Mouse (Mus musculus): Measurements from ENCODE around the gene Rftn1. TPM values are rescaled to one million over a fixed set of nuclear protein-coding genes. Genes with fewer than 3 reads are reported as not detected.

The Rftn1 gene
- total RNA-seq, 2 experiments from 2014 or later: 9.7 to 11.5 TPM

GRCm38 (mm10) chr17:50098297-50098696 lies 92.2 kb downstream of the Rftn1 start:
- no peak for DNase-seq (ENCODE audit: low spot score in 2 of 2)

- no peak for DNase-seq (ENCODE audit: low spot score in 2 of 2)
These were observed 92.6 kb downstream of the Rftn1 start for GRCm38 (mm10) chr17:50097831-50098230.

- no peak for DNase-seq (ENCODE audit: low spot score in 2 of 2)
These were observed 94.2 kb downstream of the Rftn1 start for GRCm38 (mm10) chr17:50096305-50096704.

- DNase-seq (ENCODE audit: low spot score in 2 of 2): no peak
These were observed 95.9 kb downstream of the Rftn1 start for GRCm38 (mm10) chr17:50094596-50094995.

- DNase-seq (ENCODE audit: low spot score in 2 of 2): no peak
These were observed 96.4 kb downstream of the Rftn1 start for GRCm38 (mm10) chr17:50094077-50094476.

GRCm38 (mm10) chr17:50093356-50093755 lies 97.1 kb downstream of the Rftn1 start:
- no peak for DNase-seq (ENCODE audit: low spot score in 2 of 2)

- DNase-seq (ENCODE audit: low spot score in 2 of 2): no peak
These were observed 97.6 kb downstream of the Rftn1 start for GRCm38 (mm10) chr17:50092848-50093247.

GRCm38 (mm10) chr17:50091829-50092228 lies 98.6 kb downstream of the Rftn1 start:
- no peak for DNase-seq (ENCODE audit: low spot score in 2 of 2)

GRCm38 (mm10) chr17:50089725-50090124 lies 100.7 kb downstream of the Rftn1 start:
- no peak for DNase-seq (ENCODE audit: low spot score in 2 of 2)

- DNase-seq (ENCODE audit: low spot score in 2 of 2): no peak
These were observed 102.4 kb downstream of the Rftn1 start for GRCm38 (mm10) chr17:50088054-50088453.

- DNase-seq (ENCODE audit: low spot score in 2 of 2): no peak
These were observed 103.6 kb downstream of the Rftn1 start for GRCm38 (mm10) chr17:50086887-50087286.

GRCm38 (mm10) chr17:50084721-50085120 lies 105.8 kb downstream of the Rftn1 start:
- DNase-seq (ENCODE audit: low spot score in 2 of 2): no peak

- DNase-seq (ENCODE audit: low spot score in 2 of 2): no peak
These were observed 106.5 kb downstream of the Rftn1 start for GRCm38 (mm10) chr17:50083937-50084336.

- DNase-seq (ENCODE audit: low spot score in 2 of 2): no peak
These were observed 107.5 kb downstream of the Rftn1 start for GRCm38 (mm10) chr17:50082947-50083346.

- no peak for DNase-seq (ENCODE audit: low spot score in 2 of 2)
These were observed 108.8 kb downstream of the Rftn1 start for GRCm38 (mm10) chr17:50081647-50082046.

- no peak for DNase-seq (ENCODE audit: low spot score in 2 of 2)
These were observed 109.5 kb downstream of the Rftn1 start for GRCm38 (mm10) chr17:50080991-50081390.

- no peak for DNase-seq (ENCODE audit: low spot score in 2 of 2)
These were observed 111.7 kb downstream of the Rftn1 start for GRCm38 (mm10) chr17:50078749-50079148.

GRCm38 (mm10) chr17:50072982-50073965 lies 117.2 kb downstream of the Rftn1 start:
- no peak for DNase-seq (ENCODE audit: low spot score in 2 of 2)

GRCm38 (mm10) chr17:50071602-50071988 lies 118.9 kb downstream of the Rftn1 start:
- DNase-seq (ENCODE audit: low spot score in 2 of 2): no peak

GRCm38 (mm10) chr17:50070822-50071601 lies 119.5 kb downstream of the Rftn1 start:
- DNase-seq (ENCODE audit: low spot score in 2 of 2): no peak

- no peak for DNase-seq (ENCODE audit: low spot score in 2 of 2)
These were observed 120.4 kb downstream of the Rftn1 start for GRCm38 (mm10) chr17:50069897-50070636.

Data from adrenal gland, adult 18-20 months (tissue).